Mouse (Mus musculus): ENCODE results near the gene Il9. TPM values are rescaled to one million over a fixed set of nuclear protein-coding genes. Genes with fewer than 3 reads are reported as not detected.

The Il9 gene
- polyA plus RNA-seq, 1 experiment = not detected

GRCm38 (mm10) chr13:56500636-56501035, 18.6 kb upstream of the Il9 start:
- Histone ChIP-seq H3K36me3 (ENCODE audit: control insufficient read depth, insufficient read depth) (no peaks in the 10 kb centered on the region), H3K4me3 (no peak overlapping the region), H3K79me2 (ENCODE audit: control insufficient read depth, insufficient read depth) (no peaks in the 10 kb centered on the region), H3K4me2 (ENCODE audit: low read depth) (no peak overlapping the region), H3ac (ENCODE audit: control insufficient read depth, insufficient read length) (no peak overlapping the region), H3K27me3 (ENCODE audit: control insufficient read depth, insufficient read depth, insufficient read length) (peaks cover 34% of the 10 kb centered on the region)
- no peak for TF ChIP-seq MYOG (IDR thresholded peaks at IDR 0.05; ENCODE audit: control insufficient read depth in 1 of 3, insufficient read depth in 1 of 3, insufficient read length in 2 of 3, low read depth in 2 of 3)
- no peak for TF ChIP-seq TCF3 (IDR thresholded peaks at IDR 0.05; ENCODE audit: insufficient read length, low read depth)
- TF ChIP-seq POLR2A (IDR thresholded peaks at IDR 0.05; ENCODE audit: insufficient read length, low read depth) = no peak
- no peak for TF ChIP-seq CEBPB (IDR thresholded peaks at IDR 0.05; ENCODE audit: insufficient read depth, poor library complexity, severe bottlenecking)
- TF ChIP-seq TCF12 (IDR thresholded peaks at IDR 0.05; ENCODE audit: insufficient read depth, poor library complexity, severe bottlenecking) = no peak
- no peak for TF ChIP-seq MAX (IDR thresholded peaks at IDR 0.05; ENCODE audit: low read depth)
- TF ChIP-seq E2F4 (IDR thresholded peaks at IDR 0.05; ENCODE audit: insufficient read depth) = no peak
- TF ChIP-seq REST (IDR thresholded peaks at IDR 0.05; ENCODE audit: insufficient read depth, insufficient read length) = no peak
- TF ChIP-seq SRF (IDR thresholded peaks at IDR 0.05; ENCODE audit: control insufficient read depth, insufficient read length, low read depth) = no peak
- TF ChIP-seq USF1 (IDR thresholded peaks at IDR 0.05; ENCODE audit: low read depth) = no peak
- no peak for TF ChIP-seq POLR2AphosphoS2 (IDR thresholded peaks at IDR 0.05; ENCODE audit: insufficient read length, low read depth)
- no peak for TF ChIP-seq MYOD1 (IDR thresholded peaks at IDR 0.05; ENCODE audit: control insufficient read depth in 1 of 3, insufficient read length in 2 of 3, low read depth in 2 of 3)

GRCm38 (mm10) chr13:56500132-56500531, 18.1 kb upstream of the Il9 start:
- Histone ChIP-seq H3K27me3 (ENCODE audit: control insufficient read depth, insufficient read depth, insufficient read length) (peaks cover 29% of the 10 kb centered on the region), H3K4me3 (no peak overlapping the region), H3K36me3 (ENCODE audit: control insufficient read depth, insufficient read depth) (no peaks in the 10 kb centered on the region), H3ac (ENCODE audit: control insufficient read depth, insufficient read length) (no peak overlapping the region), H3K79me2 (ENCODE audit: control insufficient read depth, insufficient read depth) (no peaks in the 10 kb centered on the region), H3K4me2 (ENCODE audit: low read depth) (no peak overlapping the region)
- TF ChIP-seq POLR2AphosphoS2 (IDR thresholded peaks at IDR 0.05; ENCODE audit: insufficient read length, low read depth) (no peak), E2F4 (IDR thresholded peaks at IDR 0.05; ENCODE audit: insufficient read depth) (no peak), MAX (IDR thresholded peaks at IDR 0.05; ENCODE audit: low read depth) (no peak), POLR2A (IDR thresholded peaks at IDR 0.05; ENCODE audit: insufficient read length, low read depth) (no peak), MYOD1 (IDR thresholded peaks at IDR 0.05; ENCODE audit: control insufficient read depth in 1 of 3, insufficient read length in 2 of 3, low read depth in 2 of 3) (no peak), CEBPB (IDR thresholded peaks at IDR 0.05; ENCODE audit: insufficient read depth, poor library complexity, severe bottlenecking) (no peak), REST (IDR thresholded peaks at IDR 0.05; ENCODE audit: insufficient read depth, insufficient read length) (no peak), SRF (IDR thresholded peaks at IDR 0.05; ENCODE audit: control insufficient read depth, insufficient read length, low read depth) (no peak), USF1 (IDR thresholded peaks at IDR 0.05; ENCODE audit: low read depth) (no peak), TCF12 (IDR thresholded peaks at IDR 0.05; ENCODE audit: insufficient read depth, poor library complexity, severe bottlenecking) (no peak), TCF3 (IDR thresholded peaks at IDR 0.05; ENCODE audit: insufficient read length, low read depth) (no peak), MYOG (IDR thresholded peaks at IDR 0.05; ENCODE audit: control insufficient read depth in 1 of 3, insufficient read depth in 1 of 3, insufficient read length in 2 of 3, low read depth in 2 of 3) (no peak)

- Histone ChIP-seq H3K79me2 (ENCODE audit: control insufficient read depth, insufficient read depth) (no peaks in the 10 kb centered on the region), H3K36me3 (ENCODE audit: control insufficient read depth, insufficient read depth) (no peaks in the 10 kb centered on the region), H3K27me3 (ENCODE audit: control insufficient read depth, insufficient read depth, insufficient read length) (no peaks in the 10 kb centered on the region), H3ac (ENCODE audit: control insufficient read depth, insufficient read length) (no peak overlapping the region), H3K4me2 (ENCODE audit: low read depth) (no peak overlapping the region), H3K4me3 (no peak overlapping the region)
- TF ChIP-seq SRF (IDR thresholded peaks at IDR 0.05; ENCODE audit: control insufficient read depth, insufficient read length, low read depth) = no peak
- TF ChIP-seq TCF12 (IDR thresholded peaks at IDR 0.05; ENCODE audit: insufficient read depth, poor library complexity, severe bottlenecking) = no peak
- TF ChIP-seq MAX (IDR thresholded peaks at IDR 0.05; ENCODE audit: low read depth) = no peak
- TF ChIP-seq USF1 (IDR thresholded peaks at IDR 0.05; ENCODE audit: low read depth) = no peak
- no peak for TF ChIP-seq POLR2AphosphoS2 (IDR thresholded peaks at IDR 0.05; ENCODE audit: insufficient read length, low read depth)
- TF ChIP-seq TCF3 (IDR thresholded peaks at IDR 0.05; ENCODE audit: insufficient read length, low read depth) = no peak
- TF ChIP-seq MYOG (IDR thresholded peaks at IDR 0.05; ENCODE audit: control insufficient read depth in 1 of 3, insufficient read depth in 1 of 3, insufficient read length in 2 of 3, low read depth in 2 of 3) = no peak
- no peak for TF ChIP-seq REST (IDR thresholded peaks at IDR 0.05; ENCODE audit: insufficient read depth, insufficient read length)
- no peak for TF ChIP-seq E2F4 (IDR thresholded peaks at IDR 0.05; ENCODE audit: insufficient read depth)
- no peak for TF ChIP-seq MYOD1 (IDR thresholded peaks at IDR 0.05; ENCODE audit: control insufficient read depth in 1 of 3, insufficient read length in 2 of 3, low read depth in 2 of 3)
- TF ChIP-seq CEBPB (IDR thresholded peaks at IDR 0.05; ENCODE audit: insufficient read depth, poor library complexity, severe bottlenecking) = no peak
- no peak for TF ChIP-seq POLR2A (IDR thresholded peaks at IDR 0.05; ENCODE audit: insufficient read length, low read depth)
These were observed 12.4 kb upstream of the Il9 start for GRCm38 (mm10) chr13:56494440-56494839.

GRCm38 (mm10) chr13:56488012-56488411, 6.0 kb upstream of the Il9 start:
- TF ChIP-seq MAX (IDR thresholded peaks at IDR 0.05; ENCODE audit: low read depth) (no peak), E2F4 (IDR thresholded peaks at IDR 0.05; ENCODE audit: insufficient read depth) (no peak), POLR2AphosphoS2 (IDR thresholded peaks at IDR 0.05; ENCODE audit: insufficient read length, low read depth) (no peak), USF1 (IDR thresholded peaks at IDR 0.05; ENCODE audit: low read depth) (no peak), MYOG (IDR thresholded peaks at IDR 0.05; ENCODE audit: control insufficient read depth in 1 of 3, insufficient read depth in 1 of 3, insufficient read length in 2 of 3, low read depth in 2 of 3) (no peak), MYOD1 (IDR thresholded peaks at IDR 0.05; ENCODE audit: control insufficient read depth in 1 of 3, insufficient read length in 2 of 3, low read depth in 2 of 3) (no peak), TCF12 (IDR thresholded peaks at IDR 0.05; ENCODE audit: insufficient read depth, poor library complexity, severe bottlenecking) (no peak)
- H3K27me3 ChIP-seq (ENCODE audit: control insufficient read depth, insufficient read depth, insufficient read length) = no peaks in the 10 kb centered on the region
- H3K4me2 ChIP-seq (ENCODE audit: low read depth) = no peak overlapping the region
- no peaks in the 10 kb centered on the region for H3K79me2 ChIP-seq (ENCODE audit: control insufficient read depth, insufficient read depth)
- no peaks in the 10 kb centered on the region for H3K36me3 ChIP-seq (ENCODE audit: control insufficient read depth, insufficient read depth)
- no peak overlapping the region for H3ac ChIP-seq (ENCODE audit: control insufficient read depth, insufficient read length)
- no peak overlapping the region for H3K4me3 ChIP-seq
